Mouse (Mus musculus): ENCODE data around the gene Hemgn. TPM values are rescaled to one million over a fixed set of nuclear protein-coding genes. Genes with fewer than 3 reads are reported as not detected.

Gene Hemgn
- total and polyA plus RNA-seq, 3 experiments, result 11.8 to 19.9 TPM; not detected in 1

DNA sequence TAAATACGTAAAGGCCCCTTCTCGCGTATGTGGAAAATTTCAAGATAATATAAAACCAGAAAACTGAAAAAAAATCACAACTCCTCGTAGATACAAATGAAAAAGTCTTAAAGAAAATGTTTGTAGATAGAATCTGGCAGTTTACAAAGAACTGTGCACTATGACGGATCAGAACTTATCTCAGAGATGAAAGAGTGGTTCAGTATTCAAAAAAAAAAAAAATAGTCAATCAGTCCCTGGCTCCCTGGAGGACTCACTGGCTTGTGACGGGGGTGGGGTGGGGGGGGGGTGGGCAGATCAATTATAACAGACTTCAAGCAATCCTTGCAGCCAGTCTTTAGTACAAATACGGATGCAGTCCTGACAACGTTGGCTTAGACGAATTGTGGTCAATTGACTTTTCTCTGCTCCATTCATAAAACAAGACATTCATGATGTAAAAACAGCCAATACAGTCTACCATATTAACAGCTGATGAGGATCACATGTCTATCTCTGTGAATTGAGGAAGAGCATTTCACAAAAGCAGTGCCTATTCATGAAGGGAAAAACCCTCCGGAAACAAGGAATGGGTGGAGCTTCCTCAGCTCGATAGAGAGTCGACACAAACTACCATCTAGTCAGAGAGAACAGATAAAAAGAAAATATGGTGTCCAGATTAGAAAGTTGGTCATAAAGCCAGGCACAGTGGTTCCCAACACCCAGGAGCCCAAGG lies 53.6 kb downstream of the Hemgn start:
- peaks cover 1 to 4% of the 10 kb centered on the region in 2 experiments; a peak in 1 of 4 replicates for H3K27me3 ChIP-seq (ENCODE audit: control insufficient read depth in 1 of 2, insufficient read depth in 2 of 2, low read length in 2 of 2)
- no peaks in the 10 kb centered on the region for H3K79me2 ChIP-seq (ENCODE audit: control insufficient read depth, insufficient read depth, low read length, poor library complexity)
- H3K4me3 ChIP-seq (ENCODE audit: control insufficient read depth in 1 of 2, insufficient read depth in 1 of 2, low read depth in 2 of 2, low read length in 2 of 2), result no peak overlapping the region
- H3K36me3 ChIP-seq (ENCODE audit: control insufficient read depth in 1 of 2, insufficient read depth in 2 of 2, low read length in 2 of 2), result no peaks in the 10 kb centered on the region
- DNase-seq (ENCODE audit: low read depth, low spot score), result peak; percentile 37
- no peak overlapping the region for H3K27ac ChIP-seq (ENCODE audit: control insufficient read depth, low read depth, low read length)
- TF ChIP-seq GATA1 (IDR thresholded peaks at IDR 0.05; ENCODE audit: low read depth, low read length) (no peak), ETS1 (IDR thresholded peaks at IDR 0.05; ENCODE audit: low read depth, low read length) (0 out of 2 replicates have a peak, but pooled peaks have one; percentile 16), E2F4 (IDR thresholded peaks at IDR 0.05; ENCODE audit: borderline replicate concordance, low read depth, low read length) (no peak), USF1 (IDR thresholded peaks at IDR 0.05; ENCODE audit: low read depth, low read length) (peak; percentile 29; the same call in 1 of the 2 replicates)
- H3K9me3 ChIP-seq (replicated peaks; ENCODE audit: insufficient read depth, low read length), result no peaks in the 10 kb centered on the region
- no peaks in the 10 kb centered on the region for H3K4me1 ChIP-seq (ENCODE audit: control insufficient read depth in 1 of 2, insufficient read depth in 2 of 2, low read length in 2 of 2)
- H3K9ac ChIP-seq (ENCODE audit: control insufficient read depth, low read depth, low read length, poor library complexity, severe bottlenecking), result no peak overlapping the region

DNA sequence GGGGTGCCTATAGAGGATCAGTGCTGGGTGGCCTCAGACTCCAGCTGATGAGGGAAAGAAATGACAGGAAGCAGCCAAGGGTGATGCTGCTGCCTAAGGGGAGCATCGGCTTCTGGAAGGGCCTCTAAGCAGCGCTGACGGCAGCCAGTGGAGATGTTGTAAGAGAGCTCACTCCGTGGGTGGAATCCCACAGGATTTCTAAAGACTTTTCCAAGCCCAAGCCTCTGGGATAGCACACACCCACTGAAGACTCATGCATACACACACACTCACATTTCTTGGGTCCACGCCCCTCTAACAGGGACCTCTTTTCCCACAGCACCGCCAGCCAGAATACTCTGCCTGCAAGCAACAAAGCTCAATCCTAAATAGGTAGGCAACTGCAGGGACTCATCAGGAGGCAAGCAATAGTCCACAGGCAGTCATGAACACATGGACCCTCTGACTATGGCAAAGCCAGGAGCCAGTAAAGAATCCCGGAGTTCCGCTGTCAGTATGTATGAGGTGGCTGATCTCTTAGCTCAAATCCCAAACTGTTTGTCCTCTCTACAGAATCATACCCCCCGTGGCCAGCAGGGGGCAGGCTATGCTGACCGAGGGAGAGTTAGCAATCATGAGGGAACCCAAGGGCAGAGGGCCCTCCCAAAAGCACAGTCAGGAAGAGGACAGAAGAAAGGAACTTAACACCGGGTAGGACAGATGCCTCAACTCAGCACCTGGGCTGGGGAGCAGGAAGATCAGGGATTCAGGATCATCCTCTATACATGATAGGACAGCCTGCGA lies 56.8 kb downstream of the Hemgn start:
- Histone ChIP-seq H3K9me3 (replicated peaks; ENCODE audit: insufficient read depth, low read length) (no peaks in the 10 kb centered on the region), H3K79me2 (ENCODE audit: control insufficient read depth, insufficient read depth, low read length, poor library complexity) (no peaks in the 10 kb centered on the region), H3K4me1 (ENCODE audit: control insufficient read depth in 1 of 2, insufficient read depth in 2 of 2, low read length in 2 of 2) (no peaks in the 10 kb centered on the region), H3K36me3 (ENCODE audit: control insufficient read depth in 1 of 2, insufficient read depth in 2 of 2, low read length in 2 of 2) (no peaks in the 10 kb centered on the region), H3K4me3 (ENCODE audit: control insufficient read depth in 1 of 2, insufficient read depth in 1 of 2, low read depth in 2 of 2, low read length in 2 of 2) (no peak overlapping the region), H3K27ac (ENCODE audit: control insufficient read depth, low read depth, low read length) (no peak overlapping the region), H3K27me3 (ENCODE audit: control insufficient read depth in 1 of 2, insufficient read depth in 2 of 2, low read length in 2 of 2) (peaks cover 0 to 6% of the 10 kb centered on the region in 2 experiments; a peak in 3 of 4 replicates), H3K9ac (ENCODE audit: control insufficient read depth, low read depth, low read length, poor library complexity, severe bottlenecking) (no peak overlapping the region)
- TF ChIP-seq ZC3H11A (IDR thresholded peaks at IDR 0.05; ENCODE audit: low read depth, low read length), result peak; percentile 53
- TF ChIP-seq CTCF (IDR thresholded peaks at IDR 0.05 in 2 of 3, conservative IDR thresholded peaks at IDR 0.05 in 1 of 3; ENCODE audit: control insufficient read depth in 1 of 3, insufficient read depth in 1 of 3, low read depth in 2 of 3, low read length in 3 of 3, poor library complexity in 1 of 3, severe bottlenecking in 1 of 3), result peak; percentile 83 to 91 (median 85)
- peak; percentile 58 for TF ChIP-seq RAD21 (IDR thresholded peaks at IDR 0.05; ENCODE audit: low read depth, low read length)
- no peak for TF ChIP-seq CHD2 (IDR thresholded peaks at IDR 0.05; ENCODE audit: low read length)
- no peak for TF ChIP-seq ZKSCAN1 (IDR thresholded peaks at IDR 0.05; ENCODE audit: low read depth, low read length)
- peak; percentile 77 for TF ChIP-seq SMC3 (IDR thresholded peaks at IDR 0.05; ENCODE audit: low read depth, low read length)
- peak; percentile 71 for DNase-seq (ENCODE audit: low read depth, low spot score)

DNA sequence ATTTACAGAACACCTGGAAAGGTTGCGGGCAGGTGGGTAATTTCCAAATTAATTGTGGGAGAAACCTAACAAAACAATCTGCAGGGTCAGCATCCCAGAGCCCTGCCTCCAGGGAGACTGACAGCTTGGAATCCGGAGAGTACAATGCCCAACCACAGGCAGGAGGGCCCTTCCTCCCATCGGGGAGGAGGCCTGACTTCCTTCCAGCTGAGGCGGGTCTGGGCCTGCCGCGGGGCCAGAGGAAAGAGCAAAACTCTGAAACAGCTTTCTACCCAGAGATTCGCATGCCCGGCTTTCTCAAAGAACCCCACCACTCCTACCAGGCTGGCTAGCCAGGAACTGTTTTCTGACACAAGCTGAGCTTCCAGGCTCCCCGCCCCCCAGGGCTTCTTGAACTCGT lies 60.3 kb downstream of the Hemgn start:
- Histone ChIP-seq H3K4me1 (ENCODE audit: control insufficient read depth in 1 of 2, insufficient read depth in 2 of 2, low read length in 2 of 2) (no peaks in the 10 kb centered on the region), H3K27me3 (ENCODE audit: control insufficient read depth in 1 of 2, insufficient read depth in 2 of 2, low read length in 2 of 2) (peaks cover 0 to 18% of the 10 kb centered on the region in 2 experiments)

More for the DNA sequence above, 60.3 kb downstream of the Hemgn start:
- Histone ChIP-seq H3K27ac (ENCODE audit: control insufficient read depth, low read depth, low read length) (no peak overlapping the region), H3K9ac (ENCODE audit: control insufficient read depth, low read depth, low read length, poor library complexity, severe bottlenecking) (no peak overlapping the region), H3K36me3 (ENCODE audit: control insufficient read depth in 1 of 2, insufficient read depth in 2 of 2, low read length in 2 of 2) (no peaks in the 10 kb centered on the region), H3K4me3 (ENCODE audit: control insufficient read depth in 1 of 2, insufficient read depth in 1 of 2, low read depth in 2 of 2, low read length in 2 of 2) (no peak overlapping the region), H3K79me2 (ENCODE audit: control insufficient read depth, insufficient read depth, low read length, poor library complexity) (no peaks in the 10 kb centered on the region), H3K9me3 (replicated peaks; ENCODE audit: insufficient read depth, low read length) (no peaks in the 10 kb centered on the region)
- no peak for DNase-seq (ENCODE audit: low read depth, low spot score)
- TF ChIP-seq NELFE (IDR thresholded peaks at IDR 0.05; ENCODE audit: low read depth, low read length) (no peak), ZC3H11A (IDR thresholded peaks at IDR 0.05; ENCODE audit: low read depth, low read length) (no peak), HCFC1 (IDR thresholded peaks at IDR 0.05; ENCODE audit: low read depth, low read length) (no peak), POLR2A (IDR thresholded peaks at IDR 0.05; ENCODE audit: control insufficient read depth in 1 of 2, insufficient read depth in 1 of 2, low read depth in 1 of 2, low read length in 2 of 2, poor library complexity in 1 of 2) (no peak), JUND (IDR thresholded peaks at IDR 0.05; ENCODE audit: low read depth, low read length) (no peak), ZMIZ1 (IDR thresholded peaks at IDR 0.05; ENCODE audit: low read depth, low read length) (no peak), GABPA (IDR thresholded peaks at IDR 0.05; ENCODE audit: low read depth, low read length) (no peak), MEF2A (IDR thresholded peaks at IDR 0.05; ENCODE audit: extremely low read depth, insufficient replicate concordance, low read depth, low read length, poor library complexity, severe bottlenecking) (no peak), KAT2A (conservative IDR thresholded peaks at IDR 0.05; ENCODE audit: low read depth, low read length) (no peak), SMC3 (IDR thresholded peaks at IDR 0.05; ENCODE audit: low read depth, low read length) (no peak), NRF1 (IDR thresholded peaks at IDR 0.05; ENCODE audit: insufficient read depth, low read depth, low read length, poor library complexity, severe bottlenecking) (no peak), POLR2AphosphoS5 (IDR thresholded peaks at IDR 0.05; ENCODE audit: borderline replicate concordance, low read depth, low read length) (no peak), CHD2 (IDR thresholded peaks at IDR 0.05; ENCODE audit: low read length) (no peak), POLR2AphosphoS2 (IDR thresholded peaks at IDR 0.05; ENCODE audit: low read length) (no peak), ZKSCAN1 (IDR thresholded peaks at IDR 0.05; ENCODE audit: low read depth, low read length) (no peak), MAZ (IDR thresholded peaks at IDR 0.05; ENCODE audit: low read depth, low read length) (no peak)
